Mouse (Mus musculus) MEL-GATA-1-ER (cell line): ENCODE data around the gene Eif4g3.
"Not testable (repeated sequence)": the region's sequence is repeated elsewhere in the genome, so short reads cannot be mapped to it uniquely, and the experiment has no call there.

Experiments
- DNase-seq: peaks from one replicate; pipeline ENCODE4 v3.0.0-alpha.2; 2012; ENCODE audit warnings: low read depth; ENCODE audit errors: extremely low read depth

The Eif4g3 gene

GRCm38 (mm10) chr4:138022761-138023160 is 29.9 kb downstream of the Eif4g3 start:
- no peak for DNase-seq

- no peak for DNase-seq
These were observed 30.7 kb downstream of the Eif4g3 start for GRCm38 (mm10) chr4:138023403-138024100.

- DNase-seq = no peak
These were observed 36.3 kb downstream of the Eif4g3 start for GRCm38 (mm10) chr4:138029168-138029567.

DNA sequence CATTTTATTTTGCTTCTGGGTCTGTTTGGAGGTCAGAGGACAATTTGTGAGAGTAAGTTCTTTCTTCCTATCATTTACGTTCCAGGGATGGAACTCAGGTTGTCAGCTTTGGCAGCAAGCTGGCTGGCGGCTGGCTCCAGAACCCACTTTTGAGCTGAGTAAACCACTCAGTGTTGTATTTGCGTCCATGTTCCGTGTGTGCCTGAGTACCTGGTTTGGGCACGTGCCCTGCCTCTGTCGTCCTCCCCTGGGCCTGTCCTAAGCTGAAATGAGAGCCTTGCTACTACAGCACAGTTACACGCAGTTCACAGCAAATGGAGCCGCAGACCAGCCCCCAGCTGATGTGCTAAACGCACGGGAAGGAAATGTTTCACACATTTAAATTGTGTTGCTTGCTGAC is 39.0 kb downstream of the Eif4g3 start:
- DNase-seq = no peak

GRCm38 (mm10) chr4:138033871-138034270 is 41.0 kb downstream of the Eif4g3 start:
- no peak for DNase-seq

DNA sequence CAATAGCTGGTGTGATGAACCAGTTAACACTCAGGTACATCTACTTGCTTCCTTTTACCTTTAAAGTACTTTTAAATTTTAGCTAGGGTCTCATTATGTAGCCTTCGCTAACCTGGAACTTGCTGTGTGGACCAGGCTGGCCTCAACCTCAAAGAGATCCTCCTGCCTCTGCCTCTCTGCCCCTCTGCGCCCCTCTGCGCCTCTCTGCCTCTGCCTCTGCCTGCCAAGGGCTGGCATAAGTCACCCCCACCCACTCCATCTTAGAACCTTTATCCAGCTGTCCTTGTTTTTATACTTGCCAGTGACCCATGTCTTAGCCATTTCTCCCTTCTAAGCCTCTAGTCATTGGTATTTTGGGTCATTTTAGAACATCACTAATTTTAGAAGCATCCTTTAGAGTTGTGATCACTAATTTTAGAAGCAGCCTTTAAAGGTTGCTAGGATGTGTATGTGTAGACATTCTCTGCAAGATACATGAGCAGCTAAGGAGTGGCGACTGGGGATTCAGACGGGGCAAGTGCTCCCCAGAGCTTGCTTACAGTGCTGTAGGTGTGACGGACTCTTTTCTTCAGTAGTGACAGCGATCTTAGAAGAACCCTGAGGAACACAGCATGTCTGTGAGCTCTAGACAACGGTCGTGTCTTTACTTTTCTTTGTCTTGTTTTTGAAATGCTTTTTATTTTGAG is 42.8 kb downstream of the Eif4g3 start:
- DNase-seq = no peak

DNA sequence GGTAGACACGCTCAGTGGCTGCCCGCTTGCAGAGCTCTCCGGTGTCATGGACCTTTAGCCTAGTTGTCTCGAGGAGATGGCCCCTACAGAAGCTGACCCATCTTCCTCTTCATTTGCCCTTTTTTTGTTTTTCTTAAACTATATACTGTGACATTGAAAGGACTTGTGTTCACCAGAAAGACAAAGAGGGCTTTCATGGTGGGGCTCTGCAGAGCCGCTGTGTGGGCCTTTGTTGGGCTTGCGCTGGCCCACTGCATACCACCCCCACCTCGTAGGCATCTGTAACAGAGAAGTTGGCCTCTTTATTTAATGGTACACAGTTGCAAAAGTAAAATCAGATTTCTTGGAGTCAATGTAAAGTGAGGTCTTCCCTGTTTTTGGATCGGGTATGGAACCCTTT is 44.3 kb downstream of the Eif4g3 start:
- DNase-seq = no peak

DNA sequence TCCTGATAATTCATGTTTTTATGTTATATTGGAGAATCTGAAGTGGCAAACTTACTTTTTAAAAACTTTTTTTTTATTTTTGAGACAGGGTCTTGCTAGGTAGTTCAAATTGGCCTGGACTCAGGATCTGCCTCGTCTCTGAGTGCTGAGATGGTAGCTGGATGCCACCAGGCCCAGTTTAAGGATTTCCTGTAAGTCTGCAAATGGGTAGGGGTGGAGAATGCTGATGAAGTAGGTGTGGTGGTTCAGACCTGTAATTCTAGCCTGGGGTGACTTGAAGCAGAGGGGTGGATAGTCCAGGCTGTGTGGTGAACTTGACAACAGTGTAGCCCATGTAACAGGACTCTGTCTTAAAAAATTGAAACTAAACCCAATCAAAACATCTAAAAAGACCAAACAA is 45.1 kb downstream of the Eif4g3 start:
- DNase-seq = no peak

- no peak for DNase-seq
These were observed 45.8 kb downstream of the Eif4g3 start for GRCm38 (mm10) chr4:138038365-138039274.

DNA sequence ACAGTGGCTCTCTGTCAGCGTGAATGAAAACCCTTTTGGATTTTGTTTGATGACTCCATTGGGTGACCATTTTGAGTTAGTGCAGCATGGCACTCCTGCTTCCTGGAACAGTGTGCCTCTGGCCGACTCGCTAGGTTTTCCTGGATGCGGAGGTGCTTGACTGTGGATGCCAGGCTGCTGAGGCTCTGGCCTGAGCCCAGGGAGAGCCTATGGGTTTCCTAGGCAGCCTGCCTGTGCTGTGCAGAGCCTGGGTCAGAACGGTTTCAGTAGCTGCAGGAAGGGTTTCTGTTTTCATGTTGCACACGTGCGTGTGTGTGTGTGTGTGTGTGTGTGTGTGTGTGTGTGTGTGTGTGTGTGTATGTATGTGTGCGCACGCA is 46.4 kb downstream of the Eif4g3 start:
- DNase-seq = no peak

- DNase-seq = no peak
These were observed 47.8 kb downstream of the Eif4g3 start for GRCm38 (mm10) chr4:138040589-138040988.

- DNase-seq = no peak
These were observed 48.9 kb downstream of the Eif4g3 start for GRCm38 (mm10) chr4:138041566-138042256.

- DNase-seq = no peak
These were observed 49.4 kb downstream of the Eif4g3 start for GRCm38 (mm10) chr4:138042257-138042589.

- no peak for DNase-seq
These were observed 49.8 kb downstream of the Eif4g3 start for GRCm38 (mm10) chr4:138042625-138043024.

DNA sequence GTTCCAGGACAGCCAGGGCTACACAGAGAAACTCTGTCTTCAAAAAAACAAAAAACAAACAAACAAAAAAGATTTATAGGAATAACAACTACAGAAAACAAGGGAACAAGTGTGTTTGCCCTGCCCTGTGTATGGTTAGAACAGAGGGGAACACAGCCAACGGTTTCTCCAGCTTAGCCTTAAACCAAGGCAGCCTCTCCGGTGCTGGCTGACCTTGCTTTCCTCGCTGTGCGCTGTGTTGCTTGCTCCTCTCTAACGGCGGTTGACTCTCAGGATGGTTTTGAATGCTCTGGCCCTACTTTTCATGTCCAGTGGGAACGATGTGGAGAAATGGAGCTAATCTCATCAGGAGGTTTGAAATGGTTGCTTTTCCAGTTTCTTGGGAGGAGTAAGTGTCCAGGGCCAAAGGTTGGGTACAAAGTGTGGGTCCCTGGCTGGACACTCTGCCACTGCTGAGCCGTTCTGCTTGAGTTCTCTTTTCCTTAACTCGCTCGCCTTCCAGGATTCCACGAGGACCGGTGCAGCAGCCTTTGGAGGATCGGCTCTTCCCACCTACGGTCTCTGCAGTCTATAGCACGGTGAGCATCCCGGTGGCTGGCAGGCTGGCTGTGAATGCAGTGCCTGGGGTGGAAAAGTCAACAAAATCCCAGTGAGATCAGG is 52.1 kb downstream of the Eif4g3 start:
- DNase-seq = no peak

- DNase-seq = no peak
These were observed 53.0 kb downstream of the Eif4g3 start for GRCm38 (mm10) chr4:138045809-138046208.

- DNase-seq = no peak
These were observed 53.5 kb downstream of the Eif4g3 start for GRCm38 (mm10) chr4:138046371-138046770.

DNA sequence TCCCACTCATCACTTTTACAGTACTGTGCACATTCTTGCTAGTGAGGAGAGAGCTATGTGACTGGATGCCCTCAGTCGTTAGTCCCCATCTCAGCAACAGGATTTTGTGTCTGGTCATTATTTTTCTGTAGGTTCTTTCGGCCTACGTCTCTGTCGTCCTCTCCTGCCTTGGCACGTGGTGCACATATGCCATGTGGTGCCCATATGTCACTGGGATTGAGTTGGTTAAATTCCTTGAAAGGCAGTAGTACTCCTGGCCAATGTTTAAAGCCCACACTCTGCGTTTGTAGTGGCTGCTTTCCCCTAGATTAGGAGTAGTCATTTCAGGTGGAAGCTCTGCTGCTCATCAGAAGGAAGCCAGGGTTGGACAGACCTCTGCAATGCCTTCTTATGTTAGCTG is 56.7 kb downstream of the Eif4g3 start:
- DNase-seq = no peak

GRCm38 (mm10) chr4:138051488-138051887 is 58.7 kb downstream of the Eif4g3 start:
- DNase-seq = no peak

DNA sequence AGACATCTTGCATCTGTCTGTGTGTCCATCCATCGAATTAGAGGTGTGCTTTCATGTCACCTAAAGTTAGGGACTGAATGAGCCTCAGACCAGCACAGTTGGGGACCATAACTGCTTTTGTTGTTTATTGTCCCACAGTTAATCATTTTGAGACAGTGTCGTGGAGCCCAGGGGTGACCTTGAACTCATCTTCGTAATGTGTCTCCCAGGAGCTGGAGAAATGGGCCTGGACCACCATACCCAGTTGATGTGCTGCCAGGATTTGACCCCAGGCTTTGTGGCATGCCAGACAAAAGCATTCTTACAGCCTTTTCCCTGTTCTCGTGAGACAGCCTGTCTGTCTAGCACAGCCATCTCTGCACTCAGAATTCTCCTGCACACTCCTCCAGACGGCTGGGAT is 63.8 kb downstream of the Eif4g3 start:
- DNase-seq = no peak

DNA sequence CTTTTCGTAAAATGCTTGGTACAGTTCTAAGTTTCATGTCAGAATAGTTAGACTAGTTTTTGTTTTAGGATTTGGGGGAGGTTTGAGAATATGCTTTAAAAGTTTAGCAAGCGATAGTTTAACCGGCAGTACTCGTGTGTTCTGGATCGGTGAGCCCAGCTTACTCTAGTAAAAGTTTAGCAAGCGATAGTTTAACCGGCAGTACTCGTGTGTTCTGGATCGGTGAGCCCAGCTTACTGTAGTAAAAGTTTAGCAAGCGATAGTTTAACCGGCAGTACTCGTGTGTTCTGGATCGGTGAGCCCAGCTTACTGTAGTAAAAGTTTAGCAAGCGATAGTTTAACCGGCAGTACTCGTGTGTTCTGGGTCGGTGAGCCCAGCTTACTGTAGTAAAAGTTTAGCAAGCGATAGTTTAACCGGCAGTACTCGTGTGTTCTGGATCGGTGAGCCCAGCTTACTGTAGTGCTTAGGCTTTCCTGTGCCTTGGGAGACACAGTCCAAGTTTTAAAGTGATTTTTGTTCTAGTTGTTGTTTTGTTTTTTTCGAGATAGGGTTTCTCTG is 64.5 kb downstream of the Eif4g3 start:
- DNase-seq = not testable (repeated sequence)
